Mouse (Mus musculus): ENCODE measurements around the gene Zbtb43. TPM values are rescaled to one million over a fixed set of nuclear protein-coding genes. Genes with fewer than 3 reads are reported as not detected.

Gene Zbtb43
- polyA plus RNA-seq, 1 experiment from 2014 or later, result 26.0 TPM

DNA sequence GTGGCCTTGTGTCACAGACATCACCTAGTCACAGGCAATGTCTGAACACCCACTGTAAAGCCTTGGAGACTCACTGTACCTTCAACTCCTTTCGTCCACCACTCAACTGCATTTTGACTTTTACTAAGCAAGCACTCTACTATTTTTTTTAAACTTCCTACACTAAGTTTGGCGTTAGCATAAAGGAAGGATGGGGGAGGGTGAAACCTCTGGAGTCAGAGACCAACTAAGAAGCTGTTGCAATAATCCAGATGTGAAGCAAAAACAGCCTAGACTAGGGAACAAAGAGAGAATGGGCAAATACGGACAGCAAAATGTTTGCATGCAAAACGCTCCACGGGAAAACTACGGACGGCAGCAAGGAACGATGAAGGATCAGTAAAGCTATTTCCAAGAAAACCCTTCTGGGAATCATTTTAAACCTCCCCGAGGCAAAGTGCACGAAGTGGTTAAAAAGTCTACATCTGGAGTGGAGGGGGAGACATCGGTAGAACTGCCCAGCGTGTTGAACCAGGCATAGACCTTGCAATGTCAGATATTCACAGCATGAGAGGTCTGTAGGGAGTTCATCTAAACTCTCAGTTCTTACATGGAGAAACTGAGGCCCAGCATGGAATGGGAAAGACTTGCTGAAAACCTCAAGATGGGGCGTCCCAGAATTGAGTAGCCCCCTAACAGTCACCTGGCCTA, 38.1 kb downstream of the Zbtb43 start:
- Histone ChIP-seq H3K27ac (ENCODE audit: low read length) (no peak overlapping the region), H3K27me3 (ENCODE audit: control insufficient read depth, insufficient read depth, low read depth, low read length) (no peaks in the 10 kb centered on the region), H3K4me2 (ENCODE audit: low read length) (peak overlapping the region; percentile 65), H3K9me3 (replicated peaks; ENCODE audit: control insufficient read depth, low read length, poor library complexity, severe bottlenecking) (no peaks in the 10 kb centered on the region), H3K4me1 (ENCODE audit: control insufficient read depth, insufficient read depth, low read length) (peaks cover 22% of the 10 kb centered on the region), H3K4me3 (ENCODE audit: low read depth, low read length) (peak overlapping the region; percentile 98), H3K9ac (ENCODE audit: low read depth, low read length) (peak overlapping the region; percentile 98), H3K36me3 (ENCODE audit: control insufficient read depth, insufficient read depth, low read length) (no peaks in the 10 kb centered on the region)
- 9% methylated on average over 13 of the region's 13 CpGs for WGBS
- ATAC-seq, result no peak

DNA sequence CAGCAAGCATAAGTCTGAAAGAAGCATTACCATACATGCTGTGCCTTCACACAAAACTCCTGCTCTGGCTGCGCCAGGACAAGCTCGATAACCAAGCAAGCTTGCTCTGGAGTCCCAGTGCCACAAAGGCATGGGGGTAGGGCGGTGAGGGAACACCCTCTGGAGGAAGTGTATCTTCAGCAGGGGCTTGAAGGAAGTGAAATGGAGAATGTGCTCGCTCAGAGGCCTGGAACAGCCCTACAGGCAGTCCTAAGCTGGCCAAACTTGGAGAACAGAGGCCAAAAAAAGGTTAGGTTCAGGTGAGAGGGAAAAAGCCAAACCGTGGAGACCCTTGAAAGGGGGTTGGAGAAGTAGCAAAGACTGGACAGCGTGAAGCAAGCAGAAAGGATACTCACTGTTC, 39.0 kb downstream of the Zbtb43 start:
- WGBS, result 53% methylated on average over 6 of the region's 6 CpGs
- peaks cover 19% of the 10 kb centered on the region for H3K4me1 ChIP-seq (ENCODE audit: control insufficient read depth, insufficient read depth, low read length)
- peak overlapping the region; percentile 6; the same call in 1 of the 2 replicates for H3K4me3 ChIP-seq (ENCODE audit: low read depth, low read length)
- H3K9me3 ChIP-seq (replicated peaks; ENCODE audit: control insufficient read depth, low read length, poor library complexity, severe bottlenecking), result no peaks in the 10 kb centered on the region
- peak overlapping the region; percentile 40 for H3K9ac ChIP-seq (ENCODE audit: low read depth, low read length)
- H3K27ac ChIP-seq (ENCODE audit: low read length), result no peak overlapping the region
- peak overlapping the region; percentile 65 for H3K4me2 ChIP-seq (ENCODE audit: low read length)
- no peaks in the 10 kb centered on the region for H3K36me3 ChIP-seq (ENCODE audit: control insufficient read depth, insufficient read depth, low read length)
- no peak for ATAC-seq
- no peaks in the 10 kb centered on the region for H3K27me3 ChIP-seq (ENCODE audit: control insufficient read depth, insufficient read depth, low read depth, low read length)

GRCm38 (mm10) chr2:33426640-33427398, 41.5 kb downstream of the Zbtb43 start:
- no peak for ATAC-seq

DNA sequence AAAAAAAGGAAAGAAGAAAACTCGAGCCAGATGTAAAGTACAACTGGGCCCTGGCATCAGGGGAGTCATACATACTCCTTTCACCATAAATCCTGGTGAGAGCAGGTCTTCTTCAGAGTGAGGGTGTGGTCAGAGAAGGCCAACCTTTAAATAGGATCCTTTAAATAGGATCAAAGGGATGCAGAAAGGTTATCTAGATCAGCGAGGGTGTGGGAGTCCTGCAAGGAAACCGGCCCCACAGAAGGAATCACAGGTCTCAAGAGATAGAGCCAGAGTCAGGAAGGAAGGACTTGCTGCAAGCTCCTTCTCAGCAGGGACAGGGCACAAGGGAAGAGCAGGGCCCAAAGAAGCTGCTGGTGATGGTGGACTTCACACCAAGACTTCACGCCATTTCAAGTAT, 50.9 kb downstream of the Zbtb43 start:
- H3K4me3 ChIP-seq (ENCODE audit: low read depth, low read length), result no peak overlapping the region
- H3K4me1 ChIP-seq (ENCODE audit: control insufficient read depth, insufficient read depth, low read length), result no peaks in the 10 kb centered on the region
- 92% methylated on average over 4 of the region's 4 CpGs for WGBS
- no peaks in the 10 kb centered on the region for H3K27me3 ChIP-seq (ENCODE audit: control insufficient read depth, insufficient read depth, low read depth, low read length)
- ATAC-seq, result no peak
- H3K9ac ChIP-seq (ENCODE audit: low read depth, low read length), result no peak overlapping the region
- H3K9me3 ChIP-seq (replicated peaks; ENCODE audit: control insufficient read depth, low read length, poor library complexity, severe bottlenecking), result no peaks in the 10 kb centered on the region
- H3K27ac ChIP-seq (ENCODE audit: low read length), result no peak overlapping the region
- H3K4me2 ChIP-seq (ENCODE audit: low read length), result no peak overlapping the region
- H3K36me3 ChIP-seq (ENCODE audit: control insufficient read depth, insufficient read depth, low read length), result 0 out of 2 replicates have a peak, but pooled peaks cover 2% of the 10 kb centered on the region

More at GRCm38 (mm10) chr2:33426640-33427398, 41.5 kb downstream of the Zbtb43 start:
- H3K4me2 ChIP-seq (ENCODE audit: low read length), result no peak overlapping the region
- H3K4me3 ChIP-seq (ENCODE audit: low read depth, low read length), result no peak overlapping the region
- H3K4me1 ChIP-seq (ENCODE audit: control insufficient read depth, insufficient read depth, low read length), result peaks cover 19% of the 10 kb centered on the region
- no peak overlapping the region for H3K9ac ChIP-seq (ENCODE audit: low read depth, low read length)
- no peaks in the 10 kb centered on the region for H3K9me3 ChIP-seq (replicated peaks; ENCODE audit: control insufficient read depth, low read length, poor library complexity, severe bottlenecking)
- no peak overlapping the region for H3K27ac ChIP-seq (ENCODE audit: low read length)
- WGBS, result 65% methylated on average over 10 of the region's 10 CpGs
- no peaks in the 10 kb centered on the region for H3K27me3 ChIP-seq (ENCODE audit: control insufficient read depth, insufficient read depth, low read depth, low read length)
- H3K36me3 ChIP-seq (ENCODE audit: control insufficient read depth, insufficient read depth, low read length), result no peaks in the 10 kb centered on the region

DNA sequence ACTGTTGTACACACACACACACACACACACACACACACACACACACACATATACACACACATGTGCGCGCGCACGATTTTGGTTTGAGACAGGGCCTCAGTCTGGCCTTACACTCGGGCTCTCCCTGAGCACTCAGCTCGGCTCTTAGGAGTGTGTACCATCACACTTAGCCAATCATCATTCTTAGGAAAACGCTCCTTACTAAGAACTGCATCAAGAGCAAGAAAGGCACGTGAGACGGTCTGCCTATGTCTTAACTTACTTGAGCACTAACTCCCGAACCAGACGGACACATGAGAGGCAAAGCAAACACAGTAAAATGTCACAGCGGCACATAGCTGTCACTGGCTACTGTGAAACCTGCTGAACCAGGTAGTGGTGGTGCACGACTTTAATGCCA, 54.3 kb downstream of the Zbtb43 start:
- H3K27me3 ChIP-seq (ENCODE audit: control insufficient read depth, insufficient read depth, low read depth, low read length), result no peaks in the 10 kb centered on the region
- no peak overlapping the region for H3K27ac ChIP-seq (ENCODE audit: low read length)
- H3K9ac ChIP-seq (ENCODE audit: low read depth, low read length), result no peak overlapping the region
- H3K9me3 ChIP-seq (replicated peaks; ENCODE audit: control insufficient read depth, low read length, poor library complexity, severe bottlenecking), result no peaks in the 10 kb centered on the region
- no peaks in the 10 kb centered on the region for H3K4me1 ChIP-seq (ENCODE audit: control insufficient read depth, insufficient read depth, low read length)
- no peak for ATAC-seq
- WGBS, result 96% methylated on average over 13 of the region's 13 CpGs
- H3K4me2 ChIP-seq (ENCODE audit: low read length), result no peak overlapping the region
- H3K4me3 ChIP-seq (ENCODE audit: low read depth, low read length), result no peak overlapping the region
- peaks cover 10% of the 10 kb centered on the region for H3K36me3 ChIP-seq (ENCODE audit: control insufficient read depth, insufficient read depth, low read length)

GRCm38 (mm10) chr2:33412111-33412510, 56.2 kb downstream of the Zbtb43 start:
- peaks cover 10% of the 10 kb centered on the region for H3K36me3 ChIP-seq (ENCODE audit: control insufficient read depth, insufficient read depth, low read length)
- no peak for ATAC-seq
- H3K9ac ChIP-seq (ENCODE audit: low read depth, low read length), result no peak overlapping the region
- no peak overlapping the region for H3K4me3 ChIP-seq (ENCODE audit: low read depth, low read length)
- H3K4me2 ChIP-seq (ENCODE audit: low read length), result no peak overlapping the region
- WGBS, result 79% methylated on average over 14 of the region's 14 CpGs
- no peaks in the 10 kb centered on the region for H3K9me3 ChIP-seq (replicated peaks; ENCODE audit: control insufficient read depth, low read length, poor library complexity, severe bottlenecking)
- no peaks in the 10 kb centered on the region for H3K4me1 ChIP-seq (ENCODE audit: control insufficient read depth, insufficient read depth, low read length)
- H3K27me3 ChIP-seq (ENCODE audit: control insufficient read depth, insufficient read depth, low read depth, low read length), result no peaks in the 10 kb centered on the region
- no peak overlapping the region for H3K27ac ChIP-seq (ENCODE audit: low read length)

GRCm38 (mm10) chr2:33403511-33404003, 64.8 kb downstream of the Zbtb43 start:
- Histone ChIP-seq H3K9ac (ENCODE audit: low read depth, low read length) (no peak overlapping the region), H3K4me1 (ENCODE audit: control insufficient read depth, insufficient read depth, low read length) (no peaks in the 10 kb centered on the region), H3K36me3 (ENCODE audit: control insufficient read depth, insufficient read depth, low read length) (no peaks in the 10 kb centered on the region), H3K4me2 (ENCODE audit: low read length) (no peak overlapping the region), H3K27me3 (ENCODE audit: control insufficient read depth, insufficient read depth, low read depth, low read length) (no peaks in the 10 kb centered on the region), H3K27ac (ENCODE audit: low read length) (no peak overlapping the region), H3K4me3 (ENCODE audit: low read depth, low read length) (no peak overlapping the region), H3K9me3 (replicated peaks; ENCODE audit: control insufficient read depth, low read length, poor library complexity, severe bottlenecking) (no peaks in the 10 kb centered on the region)
- WGBS, result 85% methylated on average over 4 of the region's 4 CpGs
- ATAC-seq, result no peak

DNA sequence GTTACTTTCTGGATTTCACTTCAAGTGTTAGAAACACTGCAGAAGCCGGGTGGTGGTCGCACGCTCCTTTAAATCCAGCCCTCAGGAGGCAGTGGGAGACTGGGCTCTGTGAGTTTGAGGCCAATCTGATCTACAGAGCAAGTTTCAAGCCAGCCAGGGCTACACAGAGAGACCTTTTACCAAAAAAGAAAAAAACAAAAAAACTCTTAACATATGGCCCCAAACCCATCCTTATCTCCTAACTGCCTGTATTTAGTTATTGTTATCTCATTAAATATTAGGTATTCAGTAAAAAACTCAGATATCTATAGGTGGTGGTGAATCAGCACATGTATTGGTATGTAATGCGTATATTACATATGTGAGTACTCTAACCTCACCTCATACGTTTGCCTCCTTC, 65.7 kb downstream of the Zbtb43 start:
- no peaks in the 10 kb centered on the region for H3K27me3 ChIP-seq (ENCODE audit: control insufficient read depth, insufficient read depth, low read depth, low read length)
- H3K36me3 ChIP-seq (ENCODE audit: control insufficient read depth, insufficient read depth, low read length), result no peaks in the 10 kb centered on the region
- H3K9me3 ChIP-seq (replicated peaks; ENCODE audit: control insufficient read depth, low read length, poor library complexity, severe bottlenecking), result no peaks in the 10 kb centered on the region
- no peak overlapping the region for H3K9ac ChIP-seq (ENCODE audit: low read depth, low read length)
- no peak overlapping the region for H3K27ac ChIP-seq (ENCODE audit: low read length)
- 74% methylated on average over 5 of the region's 5 CpGs for WGBS
- no peak overlapping the region for H3K4me3 ChIP-seq (ENCODE audit: low read depth, low read length)
- no peaks in the 10 kb centered on the region for H3K4me1 ChIP-seq (ENCODE audit: control insufficient read depth, insufficient read depth, low read length)
- H3K4me2 ChIP-seq (ENCODE audit: low read length), result no peak overlapping the region
- no peak for ATAC-seq

GRCm38 (mm10) chr2:33402236-33402635, 66.1 kb downstream of the Zbtb43 start:
- H3K27ac ChIP-seq (ENCODE audit: low read length), result no peak overlapping the region
- H3K4me2 ChIP-seq (ENCODE audit: low read length), result no peak overlapping the region
- ATAC-seq, result no peak
- H3K9me3 ChIP-seq (replicated peaks; ENCODE audit: control insufficient read depth, low read length, poor library complexity, severe bottlenecking), result no peaks in the 10 kb centered on the region
- H3K9ac ChIP-seq (ENCODE audit: low read depth, low read length), result no peak overlapping the region
- WGBS, result 35% methylated on average over 7 of the region's 7 CpGs
- no peaks in the 10 kb centered on the region for H3K27me3 ChIP-seq (ENCODE audit: control insufficient read depth, insufficient read depth, low read depth, low read length)
- no peak overlapping the region for H3K4me3 ChIP-seq (ENCODE audit: low read depth, low read length)
- H3K4me1 ChIP-seq (ENCODE audit: control insufficient read depth, insufficient read depth, low read length), result no peaks in the 10 kb centered on the region
- no peaks in the 10 kb centered on the region for H3K36me3 ChIP-seq (ENCODE audit: control insufficient read depth, insufficient read depth, low read length)

All from midbrain, embryonic 16.5 days (tissue).